Mouse (Mus musculus): ENCODE results near the gene Il9.

DNA sequence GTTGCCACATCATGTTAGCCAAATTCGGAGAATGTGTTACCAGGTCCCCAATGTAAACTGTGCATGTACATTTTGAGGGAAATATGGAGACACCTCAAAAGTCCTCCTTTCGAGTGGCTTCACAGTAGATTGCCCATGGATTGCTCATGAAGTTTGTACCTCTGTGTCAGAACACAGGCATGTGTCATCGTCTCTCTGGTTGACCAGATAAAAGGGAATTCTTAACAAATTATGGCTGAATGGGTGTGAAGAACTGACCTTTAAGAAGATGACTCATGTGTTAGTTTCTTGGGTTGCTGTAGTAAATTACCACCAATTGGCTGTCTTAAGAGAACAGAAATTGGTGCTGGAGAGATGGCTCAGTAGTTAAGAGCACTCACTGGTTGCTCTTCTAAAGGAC is 37.9 kb downstream of the Il9 start:
- TF ChIP-seq CTCF (IDR thresholded peaks at IDR 0.05; ENCODE audit: control insufficient read depth, insufficient read depth, low read length) (no peak), POLR2A (IDR thresholded peaks at IDR 0.05; ENCODE audit: borderline replicate concordance, control insufficient read depth, low read depth, low read length) (no peak)

Measured in bone marrow, adult 2 months (tissue).